Mouse (Mus musculus) forebrain, embryonic 14.5 days (tissue): Measurements from ENCODE around the gene Wdr46. TPM values are rescaled to one million over a fixed set of nuclear protein-coding genes. Genes with fewer than 3 reads are reported as not detected.

ENCODE experiments used
- ATAC-seq: fragments of 200-750 bp; cut with Nextera tagmentation; 2 replicates; pipeline ENCODE4 v1.8.0; 2017; ENCODE audit warnings: mild to moderate bottlenecking, moderate library complexity
- DNase-seq: peaks from one replicate; pipeline ENCODE4 v3.0.0-alpha.2; 2015; ENCODE audit warnings: low spot score
- H3K27ac ChIP-seq: fragments of 300-500 bp; sonication (generic); 2 replicates; pipeline ENCODE4 v1.5.1; 2014; ENCODE audit warnings: low read depth, mild to moderate bottlenecking, control low read depth, low read length, moderate library complexity
- H3K27me3 ChIP-seq: fragments of 300-500 bp; sonication (generic); replicated peaks from 2 replicates; pipeline ENCODE4 v1.6.1; 2014; ENCODE audit warnings: low read length, control low read depth, mixed read lengths; ENCODE audit not compliant: control insufficient read depth, insufficient read depth
- H3K36me3 ChIP-seq: fragments of 300-500 bp; sonication (generic); 2 replicates; pipeline ENCODE4 v1.6.1; 2014; ENCODE audit warnings: low read length, control low read depth; ENCODE audit not compliant: control insufficient read depth, insufficient read depth
- H3K4me1 ChIP-seq: fragments of 300-500 bp; sonication (generic); 2 replicates; pipeline ENCODE4 v1.6.1; 2014; ENCODE audit warnings: antibody characterized with exemption, low read length, control low read depth; ENCODE audit not compliant: control insufficient read depth, insufficient read depth
- H3K4me2 ChIP-seq: fragments of 300-500 bp; sonication (generic); 2 replicates; pipeline ENCODE4 v1.6.1; 2014; ENCODE audit warnings: mild to moderate bottlenecking, control low read depth, low read length
- H3K4me3 ChIP-seq: fragments of 300-500 bp; sonication (generic); 2 replicates; pipeline ENCODE4 v1.5.1; 2014; ENCODE audit warnings: low read depth, low read length, control low read depth
- H3K9ac ChIP-seq: fragments of 300-500 bp; sonication (generic); 2 replicates; pipeline ENCODE4 v1.6.1; 2014; ENCODE audit warnings: mild to moderate bottlenecking, low read length, control low read depth, moderate library complexity
- H3K9me3 ChIP-seq: fragments of 300-500 bp; sonication (generic); replicated peaks from 2 replicates; pipeline ENCODE4 v1.6.1; 2016; ENCODE audit warnings: low read length, control low read depth, mixed read lengths; ENCODE audit not compliant: control insufficient read depth
- WGBS: fragments of 180-500 bp; shearing (Covaris S2); extraction: QIAGEN DNeasy Blood & Tissue Kit; methylation state at CpG from one replicate; pipeline ENCODE4 v1.1.7; 2014; 5-methylcytosine and 5-hydroxymethylcytosine counted together
- polyA plus RNA-seq: library from polyadenylated mRNA; unstranded; fragments of >200 nt; fragmentation: Nextera tagmentation; extraction: Ambion mirVana; gene quantifications from 2 replicates; pipeline ENCODE4 v1.2.1, GENCODE M21; 2014

The Wdr46 gene
- polyA plus RNA-seq, 1 experiment from 2014 or later, result 10.5 TPM

GRCm38 (mm10) chr17:33931159-33931866 lies 9.1 kb upstream of the Wdr46 start:
- 42% methylated on average over 18 of the region's 18 CpGs for WGBS
- ATAC-seq, result no peak
- H3K9me3 ChIP-seq, result no peaks in the 10 kb centered on the region
- no peak overlapping the region for H3K27ac ChIP-seq
- H3K4me1 ChIP-seq, result peaks cover 13% of the 10 kb centered on the region
- peak overlapping the region; percentile 82 for H3K4me3 ChIP-seq
- H3K4me2 ChIP-seq, result peak overlapping the region; percentile 99
- no peak for DNase-seq
- peaks cover 35% of the 10 kb centered on the region for H3K36me3 ChIP-seq
- H3K9ac ChIP-seq, result peak overlapping the region; percentile 93
- no peaks in the 10 kb centered on the region for H3K27me3 ChIP-seq

DNA sequence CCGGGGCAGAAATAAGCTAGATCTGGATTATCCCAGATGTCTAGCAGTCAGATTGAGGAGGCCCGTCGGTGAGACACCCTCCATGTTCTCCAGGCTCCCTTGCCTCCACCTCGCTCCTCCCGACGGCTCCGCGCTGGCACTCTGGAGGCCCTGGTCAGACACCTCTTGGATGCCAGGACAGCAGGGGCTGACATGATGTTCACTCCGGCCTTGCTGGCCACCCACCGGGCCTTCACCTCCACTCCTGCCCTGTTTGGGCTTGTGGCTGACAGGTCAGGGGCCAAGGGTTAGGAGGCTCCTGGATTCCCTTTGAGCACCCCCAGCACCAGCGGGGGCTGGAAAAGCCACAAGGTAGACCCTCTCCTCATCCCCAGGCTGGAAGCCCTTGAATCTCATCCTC lies 8.5 kb upstream of the Wdr46 start:
- Histone ChIP-seq H3K4me3 (no peak overlapping the region; the same call in 1 of the 2 replicates), H3K27ac (no peak overlapping the region), H3K4me2 (no peak overlapping the region), H3K4me1 (peaks cover 13% of the 10 kb centered on the region), H3K27me3 (no peaks in the 10 kb centered on the region), H3K9me3 (no peaks in the 10 kb centered on the region), H3K36me3 (peaks cover 39% of the 10 kb centered on the region), H3K9ac (no peak overlapping the region; the same call in 1 of the 2 replicates)
- ATAC-seq (no peak), DNase-seq (no peak)
- 90% methylated on average over 11 of the region's 11 CpGs for WGBS

- ATAC-seq (no peak), DNase-seq (no peak)
- no peak overlapping the region for H3K4me3 ChIP-seq
- 89% methylated on average over 14 of the region's 14 CpGs for WGBS
- no peak overlapping the region for H3K4me2 ChIP-seq
- peaks cover 13% of the 10 kb centered on the region for H3K4me1 ChIP-seq
- H3K9me3 ChIP-seq, result no peaks in the 10 kb centered on the region
- peaks cover 44% of the 10 kb centered on the region for H3K36me3 ChIP-seq
- no peak overlapping the region for H3K27ac ChIP-seq
- H3K27me3 ChIP-seq, result no peaks in the 10 kb centered on the region
- H3K9ac ChIP-seq, result no peak overlapping the region
Measured at GRCm38 (mm10) chr17:33932448-33932847, 8.0 kb upstream of the Wdr46 start.

DNA sequence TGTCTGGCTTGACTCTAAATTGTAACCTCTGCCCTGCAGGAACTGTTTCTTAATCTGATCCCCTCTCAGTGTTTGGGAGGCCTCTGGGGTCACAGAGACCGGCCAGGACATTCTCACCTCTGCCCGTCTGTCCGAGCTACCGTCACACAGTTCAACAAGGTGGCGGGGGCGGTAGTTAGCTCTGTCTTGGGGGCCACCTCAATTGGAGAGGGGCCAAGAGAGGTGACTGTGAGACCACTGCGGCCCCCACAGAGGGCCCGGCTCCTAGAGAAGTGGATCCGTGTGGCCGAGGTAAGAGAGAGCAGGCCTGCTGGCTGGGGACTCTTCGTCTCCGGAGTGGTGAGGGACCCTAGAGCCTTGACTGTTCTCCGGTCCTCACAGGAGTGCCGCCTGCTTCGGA lies 7.5 kb upstream of the Wdr46 start:
- H3K4me2 ChIP-seq, result no peak overlapping the region
- WGBS, result 90% methylated on average over 15 of the region's 15 CpGs
- no peaks in the 10 kb centered on the region for H3K9me3 ChIP-seq
- no peaks in the 10 kb centered on the region for H3K27me3 ChIP-seq
- H3K27ac ChIP-seq, result no peak overlapping the region
- peaks cover 13% of the 10 kb centered on the region for H3K4me1 ChIP-seq
- no peak for DNase-seq
- ATAC-seq, result no peak
- no peak overlapping the region for H3K9ac ChIP-seq
- peaks cover 47% of the 10 kb centered on the region for H3K36me3 ChIP-seq
- no peak overlapping the region for H3K4me3 ChIP-seq

DNA sequence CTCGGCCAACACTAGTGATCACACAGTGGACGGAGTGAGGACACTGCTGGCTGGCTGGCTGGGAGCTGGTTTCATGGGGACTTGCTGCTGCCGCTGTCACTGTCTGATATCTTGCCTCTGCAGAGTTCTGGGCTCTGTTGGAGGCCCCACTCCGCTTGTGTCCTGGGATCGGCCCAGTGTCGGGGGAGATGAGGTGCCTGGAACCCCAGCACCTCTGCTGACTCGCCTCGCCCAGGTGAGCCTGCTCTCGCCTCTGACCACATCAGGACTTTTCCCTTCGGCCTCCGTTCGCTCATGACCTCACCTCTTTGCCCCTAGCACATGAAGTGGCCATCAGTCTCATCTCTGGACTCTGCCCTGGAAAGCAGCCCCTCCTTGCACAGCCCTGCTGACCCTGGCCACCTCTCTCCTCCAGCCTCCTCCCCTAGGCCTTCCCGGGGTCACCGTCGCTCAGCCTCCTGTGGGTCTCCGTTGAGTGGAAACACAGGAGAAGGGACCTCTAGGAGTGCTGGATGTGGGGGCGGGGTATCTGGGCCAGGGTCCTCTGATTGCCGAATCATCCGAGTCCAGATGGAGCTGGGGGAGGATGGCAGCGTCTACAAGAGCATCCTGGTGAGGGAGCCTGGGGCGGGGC lies 4.9 kb upstream of the Wdr46 start:
- no peak overlapping the region for H3K4me2 ChIP-seq
- DNase-seq (no peak), ATAC-seq (no peak)
- no peak overlapping the region for H3K4me3 ChIP-seq
- no peaks in the 10 kb centered on the region for H3K27me3 ChIP-seq
- H3K27ac ChIP-seq, result no peak overlapping the region
- WGBS, result 86% methylated on average over 21 of the region's 21 CpGs
- no peak overlapping the region for H3K9ac ChIP-seq
- H3K9me3 ChIP-seq, result no peaks in the 10 kb centered on the region
- peaks cover 12% of the 10 kb centered on the region for H3K4me1 ChIP-seq
- peaks cover 56% of the 10 kb centered on the region for H3K36me3 ChIP-seq

- 90% methylated on average over 15 of the region's 15 CpGs for WGBS
- Histone ChIP-seq H3K27ac (no peak overlapping the region), H3K4me1 (peaks cover 10% of the 10 kb centered on the region), H3K27me3 (no peaks in the 10 kb centered on the region), H3K4me2 (no peak overlapping the region), H3K9me3 (no peaks in the 10 kb centered on the region), H3K36me3 (peaks cover 58% of the 10 kb centered on the region), H3K9ac (no peak overlapping the region), H3K4me3 (no peak overlapping the region)
- no peak for ATAC-seq
- DNase-seq, result no peak
Measured at GRCm38 (mm10) chr17:33936993-33937392, 3.5 kb upstream of the Wdr46 start.

DNA sequence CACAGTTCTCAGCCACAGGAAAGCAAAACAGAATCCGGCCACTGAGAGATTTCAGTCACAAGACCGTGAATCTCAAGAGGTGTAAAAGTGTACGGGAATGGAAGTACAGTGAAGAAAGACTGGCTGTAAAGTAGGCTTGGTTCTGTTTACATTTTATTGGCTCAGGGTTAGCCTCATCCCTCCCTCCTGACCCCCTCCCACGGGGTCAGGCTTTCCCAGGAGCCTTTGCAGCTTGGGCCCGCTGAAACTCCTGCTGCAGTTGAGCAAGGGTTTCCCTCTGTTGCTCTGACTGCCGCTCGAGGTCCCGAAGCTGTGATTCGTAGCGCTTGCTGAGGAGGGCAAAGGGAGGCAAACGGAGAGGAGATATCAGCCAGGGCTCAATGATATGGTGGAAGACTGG lies 1.7 kb upstream of the Wdr46 start:
- H3K36me3 ChIP-seq, result peaks cover 53% of the 10 kb centered on the region

DNA sequence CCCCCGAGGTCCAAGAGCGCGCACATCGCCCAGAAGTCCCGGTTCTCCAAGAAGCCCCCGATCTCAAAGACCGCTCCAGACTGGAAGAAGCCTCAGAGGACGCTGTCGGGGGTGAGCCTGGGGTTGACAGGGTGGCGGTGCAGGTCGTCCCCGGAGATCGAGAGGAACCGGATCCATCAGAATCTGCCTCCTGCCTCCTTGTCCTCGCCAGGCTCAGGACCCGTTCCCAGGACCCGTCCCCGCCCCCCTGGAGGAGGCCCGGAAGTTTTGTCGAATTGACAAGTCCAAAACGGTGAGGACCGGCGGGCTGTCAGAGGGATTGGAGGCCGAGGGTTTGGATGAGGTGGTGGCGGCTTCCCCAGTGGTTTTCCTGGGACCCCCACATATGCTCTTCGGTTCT lies 521 bp downstream of the Wdr46 start:
- Histone ChIP-seq H3K4me1 (peaks cover 10% of the 10 kb centered on the region), H3K4me2 (peak overlapping the region; percentile 94), H3K27ac (no peak overlapping the region), H3K36me3 (peaks cover 58% of the 10 kb centered on the region), H3K27me3 (no peaks in the 10 kb centered on the region), H3K9me3 (no peaks in the 10 kb centered on the region), H3K4me3 (peak overlapping the region; percentile 62), H3K9ac (peak overlapping the region; percentile 68)
- DNase-seq (no peak), ATAC-seq (peak; percentile 2; the same call in 1 of the 2 replicates)
- WGBS, result 2% methylated on average over 26 of the region's 26 CpGs

More for the DNA sequence above, 1.7 kb upstream of the Wdr46 start:
- Histone ChIP-seq H3K4me2 (no peak overlapping the region; the same call in 1 of the 2 replicates), H3K27ac (no peak overlapping the region), H3K9ac (no peak overlapping the region; the same call in 1 of the 2 replicates), H3K4me1 (peaks cover 10% of the 10 kb centered on the region), H3K9me3 (no peaks in the 10 kb centered on the region), H3K27me3 (no peaks in the 10 kb centered on the region), H3K4me3 (0 out of 2 replicates have a peak overlapping the region, but pooled peaks have one; percentile 62)
- 90% methylated on average over 11 of the region's 11 CpGs for WGBS
- ATAC-seq (no peak), DNase-seq (no peak)

- Histone ChIP-seq H3K36me3 (peaks cover 62% of the 10 kb centered on the region), H3K27me3 (no peaks in the 10 kb centered on the region), H3K4me1 (peaks cover 10% of the 10 kb centered on the region), H3K9me3 (no peaks in the 10 kb centered on the region), H3K4me2 (peak overlapping the region; percentile 94), H3K9ac (peak overlapping the region; percentile 68), H3K27ac (no peak overlapping the region), H3K4me3 (peak overlapping the region; percentile 62)
- no peak for ATAC-seq
- WGBS, result 69% methylated on average over 19 of the region's 19 CpGs
- no peak for DNase-seq
Measured at GRCm38 (mm10) chr17:33941381-33941780, 921 bp downstream of the Wdr46 start.
